Mouse (Mus musculus): Measurements from ENCODE around the gene Tcf23.

GRCm38 (mm10) chr5:30994910-30995635, 26.6 kb downstream of the Tcf23 start:
- no peak for TF ChIP-seq CTCF (IDR thresholded peaks at IDR 0.05; ENCODE audit: low read depth, low read length)
- TF ChIP-seq POLR2A (IDR thresholded peaks at IDR 0.05; ENCODE audit: extremely low read depth, insufficient read depth, low read length): no peak
